Mouse (Mus musculus) neural tube, embryonic 14.5 days (tissue): Measurements from ENCODE around the gene Golga3. TPM values are rescaled to one million over a fixed set of nuclear protein-coding genes. Genes with fewer than 3 reads are reported as not detected.

Experiments
- ATAC-seq: fragments of 200-750 bp; cut with Nextera tagmentation; 2 replicates; pipeline ENCODE4 v1.8.0; 2017; ENCODE audit warnings: low read depth, mild to moderate bottlenecking, moderate TSS enrichment, moderate library complexity
- H3K27ac ChIP-seq: fragments of 300-500 bp; sonication (generic); 2 replicates; pipeline ENCODE4 v1.5.1; 2014; ENCODE audit warnings: low read depth, mild to moderate bottlenecking, control low read depth, low read length, moderate library complexity, mixed read lengths
- H3K27me3 ChIP-seq: fragments of 300-500 bp; sonication (generic); 2 replicates; pipeline ENCODE4 v1.6.1; 2014; ENCODE audit warnings: low read length; ENCODE audit not compliant: control insufficient read depth, insufficient read depth
- H3K36me3 ChIP-seq: fragments of 300-500 bp; sonication (generic); 2 replicates; pipeline ENCODE4 v1.6.1; 2014; ENCODE audit warnings: low read length, mixed read lengths; ENCODE audit not compliant: control insufficient read depth, insufficient read depth
- H3K4me1 ChIP-seq: fragments of 300-500 bp; sonication (generic); 2 replicates; pipeline ENCODE4 v1.6.1; 2014; ENCODE audit warnings: low read length; ENCODE audit not compliant: control insufficient read depth, insufficient read depth
- H3K4me2 ChIP-seq: fragments of 300-500 bp; sonication (generic); 2 replicates; pipeline ENCODE4 v1.6.1; 2014; ENCODE audit warnings: mild to moderate bottlenecking, low read depth, low read length, control low read depth
- H3K4me3 ChIP-seq: fragments of 300-500 bp; sonication (generic); 2 replicates; pipeline ENCODE4 v1.5.1; 2014; ENCODE audit warnings: low read depth, low read length, control low read depth, mixed read lengths
- H3K9ac ChIP-seq: fragments of 300-500 bp; sonication (generic); replicated peaks from 2 replicates; pipeline ENCODE4 v1.6.1; 2014; ENCODE audit warnings: low read depth, mild to moderate bottlenecking, control low read depth, low read length, mixed read lengths
- H3K9me3 ChIP-seq: fragments of 300-500 bp; sonication (generic); 2 replicates; pipeline ENCODE4 v1.6.1; 2016; ENCODE audit warnings: low read length; ENCODE audit not compliant: control insufficient read depth
- WGBS: fragments of 180-500 bp; shearing (Covaris S2); extraction: QIAGEN DNeasy Blood & Tissue Kit; methylation state at CpG from one replicate; pipeline ENCODE4 v1.1.7; 2014; 5-methylcytosine and 5-hydroxymethylcytosine counted together
- polyA plus RNA-seq: library from polyadenylated mRNA; unstranded; fragments of >200 nt; fragmentation: Nextera tagmentation; extraction: Ambion mirVana; gene quantifications from 2 replicates; pipeline ENCODE4 v1.2.1, GENCODE M21; 2014

The Golga3 gene
- 30.4 and 31.5 TPM in 2 replicates for polyA plus RNA-seq

DNA sequence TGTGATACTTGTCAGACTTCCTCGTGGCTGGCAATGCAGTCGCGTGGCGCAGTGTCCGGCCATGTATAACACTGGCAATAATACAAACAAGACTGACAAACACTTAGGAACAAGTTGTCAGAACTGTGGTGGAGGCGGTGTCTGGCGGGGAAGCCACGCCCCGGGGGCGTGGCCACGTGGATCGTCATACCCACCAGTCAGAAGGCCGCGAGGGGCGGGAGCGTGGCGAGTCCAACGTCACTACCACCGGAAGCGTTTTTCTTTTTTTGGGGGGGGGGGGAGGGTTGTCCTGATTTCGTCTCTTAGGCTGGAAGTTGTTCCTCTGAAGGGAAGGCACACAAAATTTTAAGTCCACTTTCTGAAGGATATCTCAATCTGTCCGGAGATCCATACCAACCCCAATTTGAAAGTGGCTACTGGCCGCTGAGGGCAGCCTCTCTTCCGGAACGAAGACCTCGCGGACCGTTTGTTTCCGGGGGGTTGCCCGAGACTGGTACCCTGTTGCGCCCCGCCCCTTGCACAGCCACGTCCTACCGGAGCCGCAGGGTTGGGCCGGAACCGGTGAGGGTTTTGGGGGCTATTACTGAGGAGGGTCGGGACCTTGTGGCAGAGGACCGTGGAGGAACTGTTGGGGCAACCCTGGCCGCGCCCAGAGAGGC, at the start of gene Golga3:
Gene Golga3, plus strand, starts transcription at position 340 of the 659 bp plus-strand sequence.
- peak within 1 kb of the TSS; percentile 82 for H3K9ac ChIP-seq
- peaks cover 7% of the 10 kb centered on the region; the same call in 1 of the 2 replicates for H3K36me3 ChIP-seq
- ATAC-seq: peak; percentile 99
- no peaks in the 10 kb centered on the region for H3K9me3 ChIP-seq
- peak within 1 kb of the TSS; percentile 98 for H3K4me3 ChIP-seq
- peaks cover 9% of the 10 kb centered on the region for H3K4me1 ChIP-seq
- WGBS: under 1% methylated on average over 41 of the region's 41 CpGs
- peak within 1 kb of the TSS; percentile 85 for H3K4me2 ChIP-seq
- H3K27me3 ChIP-seq: no peaks in the 10 kb centered on the region
- H3K27ac ChIP-seq: peak within 1 kb of the TSS; percentile 76

DNA sequence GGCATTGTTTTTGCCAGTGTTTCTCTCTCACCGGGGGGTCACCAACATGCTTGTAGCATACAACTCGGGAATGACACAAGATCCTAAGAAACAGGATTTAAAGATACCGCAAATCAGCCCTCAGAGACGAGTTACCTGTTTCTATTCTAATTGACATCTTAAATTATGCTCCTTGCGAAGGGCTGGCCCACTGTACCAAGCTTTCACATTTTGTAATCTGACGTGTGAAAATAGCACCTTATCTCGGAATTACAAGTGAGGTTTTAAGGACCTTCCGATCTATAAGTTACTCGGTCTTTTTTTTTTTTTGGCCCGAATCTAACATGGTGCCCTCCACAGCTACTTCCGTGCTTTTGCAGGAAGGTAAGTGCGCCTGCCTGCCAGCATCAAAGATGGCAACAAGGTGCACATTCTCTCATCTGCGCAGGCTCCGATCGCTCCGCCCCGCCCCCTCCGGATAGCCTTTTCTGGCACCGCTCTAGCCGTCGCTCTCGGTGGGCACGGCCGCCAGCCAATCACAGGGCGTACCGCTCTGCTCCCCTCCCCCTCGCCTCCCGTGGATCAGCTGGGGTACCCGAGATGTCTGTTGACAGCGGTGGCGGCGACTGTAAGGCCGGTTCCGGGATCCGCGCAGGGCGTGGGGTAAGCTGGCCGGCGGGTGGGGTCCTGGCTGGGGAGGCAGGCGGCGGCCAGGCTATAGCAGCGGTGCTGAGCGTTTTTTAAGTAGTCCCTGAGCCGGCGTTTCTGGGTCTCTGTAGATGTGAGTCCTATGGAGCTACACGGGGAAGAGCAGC, 41.0 kb upstream of the Golga3 start, which contains the start of gene Chfr:
Gene Chfr, plus strand, starts transcription at position 550 of the 794 bp plus-strand sequence.
- H3K36me3 ChIP-seq: no peaks in the 10 kb centered on the region; the same call in none of the 2 replicates
- WGBS: 4% methylated on average over 46 of the region's 46 CpGs
- H3K4me3 ChIP-seq: peak within 1 kb of the TSS; percentile 52
- peak; percentile 99 for ATAC-seq
- 0 out of 2 replicates have a peak within 1 kb of the TSS, but pooled peaks have one; percentile 41 for H3K27ac ChIP-seq
- peak within 1 kb of the TSS; percentile 58 for H3K4me2 ChIP-seq
- peak within 1 kb of the TSS; percentile 42 for H3K9ac ChIP-seq
- no peaks in the 10 kb centered on the region for H3K27me3 ChIP-seq
- no peaks in the 10 kb centered on the region; the same call in 1 of the 2 replicates for H3K9me3 ChIP-seq
- peaks cover 5% of the 10 kb centered on the region; the same call in 1 of the 2 replicates for H3K4me1 ChIP-seq

DNA sequence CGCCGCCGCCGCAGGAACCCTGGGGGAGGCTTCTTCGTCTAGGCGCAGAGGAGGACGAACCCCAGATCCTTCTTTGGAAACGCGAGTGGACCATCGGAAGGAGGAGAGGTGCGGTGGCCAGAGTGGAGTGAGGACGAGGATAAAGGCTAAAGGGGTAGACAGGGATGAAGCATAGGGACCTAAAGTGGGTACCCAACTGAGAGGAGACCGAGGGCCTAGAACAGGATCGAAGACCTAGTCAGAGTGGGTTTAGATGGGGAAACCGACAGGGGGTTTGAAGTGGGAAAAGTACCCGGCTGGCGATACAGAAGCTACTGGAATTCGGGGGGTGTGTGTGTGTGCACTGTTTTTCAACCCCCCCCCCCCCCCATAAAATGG, 40.4 kb upstream of the Golga3 start:
- WGBS: 7% methylated on average over 18 of the region's 18 CpGs
- H3K4me1 ChIP-seq: peaks cover 5% of the 10 kb centered on the region; the same call in 1 of the 2 replicates
- H3K27me3 ChIP-seq: no peaks in the 10 kb centered on the region
- ATAC-seq: peak; percentile 39
- no peaks in the 10 kb centered on the region for H3K9me3 ChIP-seq
- peak overlapping the region; percentile 52 for H3K4me3 ChIP-seq
- H3K27ac ChIP-seq: 0 out of 2 replicates have a peak overlapping the region, but pooled peaks have one; percentile 41
- peak overlapping the region; percentile 58 for H3K4me2 ChIP-seq
- H3K9ac ChIP-seq: peak overlapping the region; percentile 42
- no peaks in the 10 kb centered on the region; the same call in none of the 2 replicates for H3K36me3 ChIP-seq

DNA sequence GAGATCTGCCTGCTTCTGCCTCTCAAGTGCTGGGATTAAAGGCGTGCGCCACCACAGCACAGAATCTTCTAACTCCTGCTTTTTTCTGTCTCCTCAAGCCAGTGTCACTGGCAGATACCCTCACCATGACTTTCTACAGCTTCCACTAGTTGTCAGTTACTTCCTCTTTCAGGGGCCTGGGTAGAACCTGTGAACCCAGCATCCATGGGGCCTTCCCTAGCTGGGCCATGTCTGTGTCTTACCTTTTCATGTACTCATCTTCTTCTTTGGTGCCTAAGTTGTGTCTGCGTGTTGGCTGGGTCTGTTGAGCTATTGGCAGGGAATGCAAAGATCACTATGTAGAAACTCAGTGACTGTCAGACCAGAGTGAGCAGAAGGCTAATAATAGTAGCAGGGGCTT, 38.7 kb upstream of the Golga3 start:
- H3K9ac ChIP-seq: no peak overlapping the region
- 96% methylated on average over 3 of the region's 3 CpGs for WGBS
- no peak for ATAC-seq
- H3K36me3 ChIP-seq: peaks cover 7% of the 10 kb centered on the region
- no peak overlapping the region for H3K27ac ChIP-seq
- H3K4me3 ChIP-seq: no peak overlapping the region
- H3K4me1 ChIP-seq: peaks cover 5% of the 10 kb centered on the region; the same call in 1 of the 2 replicates
- no peak overlapping the region for H3K4me2 ChIP-seq
- H3K9me3 ChIP-seq: no peaks in the 10 kb centered on the region
- H3K27me3 ChIP-seq: no peaks in the 10 kb centered on the region

DNA sequence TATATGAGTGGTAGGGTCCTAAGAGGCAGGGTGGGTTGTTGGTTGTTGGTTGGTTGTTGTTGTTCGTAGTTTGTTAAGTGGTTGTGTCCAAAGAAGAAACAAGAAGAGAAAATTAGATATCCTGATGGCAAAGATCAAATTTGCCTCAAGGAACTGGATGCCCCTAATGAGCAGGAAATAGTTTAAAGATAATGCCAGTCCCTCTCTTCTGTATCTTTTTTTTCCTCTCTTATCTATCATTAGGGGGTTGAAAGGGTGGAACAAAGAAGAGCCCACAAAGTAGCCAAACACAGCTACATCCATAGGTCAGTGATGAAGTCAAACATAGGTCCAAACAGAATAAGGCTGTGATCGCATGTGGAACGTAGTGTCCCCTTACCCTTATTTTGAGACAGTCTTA, 37.2 kb upstream of the Golga3 start:
- Histone ChIP-seq H3K4me2 (no peak overlapping the region), H3K27me3 (no peaks in the 10 kb centered on the region), H3K9ac (no peak overlapping the region), H3K27ac (no peak overlapping the region), H3K4me3 (no peak overlapping the region), H3K9me3 (no peaks in the 10 kb centered on the region), H3K4me1 (peaks cover 5% of the 10 kb centered on the region; the same call in 1 of the 2 replicates), H3K36me3 (peaks cover 18% of the 10 kb centered on the region)
- ATAC-seq: no peak
- WGBS: over 99% methylated on average over 3 of the region's 3 CpGs

DNA sequence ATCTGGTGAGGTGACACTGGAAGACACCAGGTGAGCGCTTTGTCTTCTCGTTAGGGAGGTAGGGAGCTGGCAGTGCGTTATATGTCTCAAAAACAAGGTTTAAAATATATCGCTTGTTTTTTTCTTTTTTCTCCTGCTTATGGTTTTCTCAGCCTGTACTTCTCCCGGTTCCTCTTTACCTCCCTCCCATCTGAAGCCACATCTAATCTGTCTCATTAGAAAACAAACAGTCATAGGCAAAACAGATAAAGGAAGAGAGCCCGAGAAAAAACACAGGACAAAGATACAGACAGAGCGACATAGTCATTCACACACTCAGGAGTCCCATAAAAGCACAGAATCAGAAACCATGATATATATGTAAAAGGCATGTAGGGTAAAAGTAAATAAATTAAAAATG, 36.1 kb upstream of the Golga3 start:
- peaks cover 5% of the 10 kb centered on the region; the same call in 1 of the 2 replicates for H3K4me1 ChIP-seq
- H3K4me2 ChIP-seq: no peak overlapping the region
- no peak overlapping the region for H3K9ac ChIP-seq
- no peak overlapping the region for H3K4me3 ChIP-seq
- no peaks in the 10 kb centered on the region for H3K9me3 ChIP-seq
- no peak for ATAC-seq
- H3K27ac ChIP-seq: no peak overlapping the region
- 96% methylated on average over 7 of the region's 7 CpGs for WGBS
- H3K36me3 ChIP-seq: peaks cover 27% of the 10 kb centered on the region
- H3K27me3 ChIP-seq: no peaks in the 10 kb centered on the region

DNA sequence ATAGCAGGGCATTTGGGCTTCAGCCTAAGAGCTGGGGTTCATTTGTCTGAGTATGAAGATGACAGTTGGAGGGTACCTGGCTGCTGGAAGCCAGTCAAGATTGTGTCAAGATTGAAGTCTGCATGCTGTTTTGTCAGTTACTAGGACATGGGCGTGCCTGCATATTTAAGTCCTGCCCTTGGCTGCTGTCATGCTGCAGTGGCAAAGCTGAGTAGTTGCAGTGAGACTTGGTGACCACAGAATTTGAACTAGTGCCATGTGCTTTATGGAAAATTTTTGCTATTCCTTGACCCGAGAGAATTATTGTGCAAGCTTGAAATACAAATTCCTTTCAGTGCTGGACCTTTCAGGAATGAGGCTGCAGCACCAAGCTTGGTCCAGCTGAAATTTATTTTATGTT, 34.2 kb upstream of the Golga3 start:
- Histone ChIP-seq H3K4me3 (no peak overlapping the region), H3K4me1 (no peaks in the 10 kb centered on the region), H3K36me3 (peaks cover 44% of the 10 kb centered on the region), H3K9ac (no peak overlapping the region), H3K27ac (no peak overlapping the region), H3K27me3 (no peaks in the 10 kb centered on the region), H3K4me2 (no peak overlapping the region), H3K9me3 (no peaks in the 10 kb centered on the region)
- ATAC-seq: no peak
- 92% methylated on average over 2 of the region's 2 CpGs for WGBS

DNA sequence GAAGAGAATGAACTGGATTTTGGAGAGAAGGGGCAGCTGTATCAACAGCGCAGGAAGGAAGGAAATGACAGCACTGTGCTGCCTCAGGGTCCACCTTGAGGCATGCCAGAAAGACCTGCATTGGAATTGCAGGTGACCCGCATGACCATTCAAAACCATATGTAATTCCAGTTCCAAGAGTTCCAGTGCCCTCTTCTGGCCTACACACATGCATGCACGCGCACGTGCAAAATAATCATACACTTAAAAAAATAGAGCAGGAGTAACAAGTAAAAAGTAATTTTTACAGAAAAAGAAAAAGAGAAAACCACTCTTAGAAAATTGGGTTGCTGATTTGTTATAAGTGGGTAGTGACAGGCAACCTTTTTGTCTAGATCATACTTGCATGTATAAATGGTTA, 33.5 kb upstream of the Golga3 start:
- no peak overlapping the region for H3K9ac ChIP-seq
- H3K4me1 ChIP-seq: no peaks in the 10 kb centered on the region
- ATAC-seq: no peak
- no peak overlapping the region for H3K4me3 ChIP-seq
- H3K9me3 ChIP-seq: no peaks in the 10 kb centered on the region
- H3K36me3 ChIP-seq: peaks cover 48% of the 10 kb centered on the region
- H3K27ac ChIP-seq: no peak overlapping the region
- H3K4me2 ChIP-seq: no peak overlapping the region
- 94% methylated on average over 5 of the region's 5 CpGs for WGBS
- no peaks in the 10 kb centered on the region for H3K27me3 ChIP-seq

DNA sequence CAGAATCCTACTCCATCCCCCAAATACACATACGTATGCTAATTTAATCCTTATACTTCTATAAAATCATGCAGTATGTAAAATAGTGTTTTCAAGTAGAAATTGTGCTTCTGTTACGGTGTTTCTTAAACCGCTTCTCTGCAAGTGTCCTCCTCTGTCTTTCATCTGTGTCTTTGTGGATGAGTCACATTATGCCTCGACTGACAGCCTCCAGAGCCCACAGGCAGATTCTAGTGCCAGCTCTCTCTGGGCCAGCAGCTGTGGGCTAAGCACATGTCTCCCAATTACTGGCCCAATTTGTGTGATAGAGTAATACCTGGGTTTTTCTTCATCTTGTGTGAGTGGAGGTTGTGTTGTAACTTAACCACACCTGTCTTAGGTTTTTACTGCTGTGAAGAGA, 7.1 kb upstream of the Golga3 start:
- Histone ChIP-seq H3K27ac (no peak overlapping the region), H3K9me3 (no peaks in the 10 kb centered on the region), H3K4me3 (no peak overlapping the region), H3K4me2 (no peak overlapping the region), H3K36me3 (peaks cover 52% of the 10 kb centered on the region), H3K9ac (no peak overlapping the region), H3K27me3 (no peaks in the 10 kb centered on the region), H3K4me1 (no peaks in the 10 kb centered on the region)
- WGBS: 91% methylated on average over 4 of the region's 4 CpGs
- ATAC-seq: no peak
